Mouse (Mus musculus): Measurements from ENCODE around the gene Smyd2.

GRCm38 (mm10) chr1:189922721-189923120 is 558 bp upstream of the Smyd2 start:
- TF ChIP-seq FLI1 (IDR thresholded peaks at IDR 0.05; ENCODE audit: low read length) = no peak
- TF ChIP-seq GATA1 (IDR thresholded peaks at IDR 0.05; ENCODE audit: borderline replicate concordance, low read length) = no peak

Measured in megakaryocyte, embryonic 14.5 days (primary cell).